Mouse (Mus musculus) midbrain, embryonic 14.5 days (tissue): ENCODE data around the gene Phf7. TPM values are rescaled to one million over a fixed set of nuclear protein-coding genes. Genes with fewer than 3 reads are reported as not detected.
A peak's percentile ranks its signal among the peaks of the same experiment; 100 is the strongest.

Source experiments
- ATAC-seq: fragments of 200-750 bp; cut with Nextera tagmentation; 2 replicates; pipeline ENCODE4 v1.8.0; 2017; ENCODE audit warnings: moderate number of reproducible peaks, moderate library complexity; ENCODE audit not compliant: low FRiP score, low TSS enrichment
- DNase-seq: peaks from one replicate; pipeline ENCODE4 v3.0.0-alpha.2; 2015
- H3K27ac ChIP-seq: fragments of 300-500 bp; sonication (generic); replicated peaks from 2 replicates; pipeline ENCODE4 v1.5.1; 2014; ENCODE audit warnings: mild to moderate bottlenecking, low read depth, low read length, moderate library complexity
- H3K27me3 ChIP-seq: fragments of 300-500 bp; sonication (generic); 2 replicates; pipeline ENCODE4 v1.6.1; 2014; ENCODE audit warnings: low read length, control low read depth, mixed read lengths; ENCODE audit not compliant: control insufficient read depth, insufficient read depth
- H3K36me3 ChIP-seq: fragments of 300-500 bp; sonication (generic); 2 replicates; pipeline ENCODE4 v1.6.1; 2014; ENCODE audit warnings: low read length, control low read depth; ENCODE audit not compliant: control insufficient read depth, insufficient read depth
- H3K4me1 ChIP-seq: fragments of 300-500 bp; sonication (generic); 2 replicates; pipeline ENCODE4 v1.6.1; 2014; ENCODE audit warnings: mild to moderate bottlenecking, antibody characterized with exemption, low read length, control low read depth; ENCODE audit not compliant: control insufficient read depth, insufficient read depth
- H3K4me2 ChIP-seq: fragments of 300-500 bp; sonication (generic); 2 replicates; pipeline ENCODE4 v1.6.1; 2014; ENCODE audit warnings: mild to moderate bottlenecking, low read length, moderate library complexity
- H3K4me3 ChIP-seq: fragments of 300-500 bp; sonication (generic); replicated peaks from 2 replicates; pipeline ENCODE4 v1.5.1; 2014; ENCODE audit warnings: low read depth, low read length
- H3K9ac ChIP-seq: fragments of 300-500 bp; sonication (generic); replicated peaks from 2 replicates; pipeline ENCODE4 v1.6.1; 2014; ENCODE audit warnings: mild to moderate bottlenecking, low read length, moderate library complexity
- H3K9me3 ChIP-seq: fragments of 300-500 bp; sonication (generic); 2 replicates; pipeline ENCODE4 v1.6.1; 2016; ENCODE audit warnings: low read length, control low read depth, mixed read lengths; ENCODE audit not compliant: control insufficient read depth
- WGBS: fragments of 180-500 bp; shearing (Covaris S2); extraction: QIAGEN DNeasy Blood & Tissue Kit; methylation state at CpG from one replicate; pipeline ENCODE4 v1.1.7; 2014; 5-methylcytosine and 5-hydroxymethylcytosine counted together
- polyA plus RNA-seq: library from polyadenylated mRNA; unstranded; fragments of >200 nt; fragmentation: Nextera tagmentation; extraction: Ambion mirVana; gene quantifications from 2 replicates; pipeline ENCODE4 v1.2.1, GENCODE M21; 2014

Gene Phf7
- polyA plus RNA-seq, 1 experiment from 2014 or later: 12.1 TPM

DNA sequence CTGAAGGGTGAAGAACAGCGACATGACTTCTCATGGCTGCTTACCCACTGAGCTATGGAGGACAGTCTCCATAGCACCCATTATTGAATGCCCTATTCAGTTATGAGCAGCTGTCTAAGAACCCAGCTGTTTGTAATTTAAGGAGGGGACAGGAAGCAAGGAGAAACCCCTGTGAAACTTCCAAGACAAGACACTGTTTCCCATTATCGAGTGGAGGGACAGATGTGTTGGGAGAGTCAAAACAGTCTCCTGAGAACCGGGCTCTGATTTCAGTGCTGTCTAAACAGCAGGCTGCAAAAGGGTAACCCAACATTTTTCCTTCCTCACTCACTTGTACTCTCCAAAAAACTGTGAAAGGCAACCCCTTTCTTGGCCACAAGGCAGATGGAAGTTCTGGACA lies 10.6 kb downstream of the Phf7 start:
- 79% methylated on average over 3 of the region's 3 CpGs for WGBS
- no peaks in the 10 kb centered on the region for H3K9me3 ChIP-seq
- no peak overlapping the region for H3K4me3 ChIP-seq
- H3K4me1 ChIP-seq: no peaks in the 10 kb centered on the region
- H3K4me2 ChIP-seq: no peak overlapping the region
- no peak overlapping the region for H3K27ac ChIP-seq
- DNase-seq: no peak
- no peaks in the 10 kb centered on the region for H3K27me3 ChIP-seq
- H3K9ac ChIP-seq: no peak overlapping the region
- ATAC-seq: no peak
- no peaks in the 10 kb centered on the region for H3K36me3 ChIP-seq

- no peak overlapping the region for H3K4me3 ChIP-seq
- ATAC-seq: no peak
- no peak overlapping the region for H3K27ac ChIP-seq
- H3K9me3 ChIP-seq: no peaks in the 10 kb centered on the region
- no peak overlapping the region for H3K9ac ChIP-seq
- H3K4me2 ChIP-seq: no peak overlapping the region
- no peaks in the 10 kb centered on the region for H3K4me1 ChIP-seq
- H3K36me3 ChIP-seq: no peaks in the 10 kb centered on the region
- 88% methylated on average over 7 of the region's 7 CpGs for whole genome bisulfite sequencing
- H3K27me3 ChIP-seq: no peaks in the 10 kb centered on the region
- no peak for DNase-seq
These were observed 13.8 kb downstream of the Phf7 start for GRCm38 (mm10) chr14:31237101-31237882.

GRCm38 (mm10) chr14:31233996-31234591 lies 17.0 kb downstream of the Phf7 start:
- H3K9me3 ChIP-seq: no peaks in the 10 kb centered on the region
- 0 out of 2 replicates have a peak overlapping the region, but pooled peaks have one; percentile 16 for H3K4me2 ChIP-seq
- peak; percentile 91 for DNase-seq
- H3K27me3 ChIP-seq: no peaks in the 10 kb centered on the region
- WGBS: 21% methylated on average over 11 of the region's 11 CpGs
- no peaks in the 10 kb centered on the region for H3K4me1 ChIP-seq
- ATAC-seq: no peak; the same call in 1 of the 2 replicates
- H3K9ac ChIP-seq: no peak overlapping the region
- H3K4me3 ChIP-seq: no peak overlapping the region
- no peak overlapping the region for H3K27ac ChIP-seq
- H3K36me3 ChIP-seq: no peaks in the 10 kb centered on the region

DNA sequence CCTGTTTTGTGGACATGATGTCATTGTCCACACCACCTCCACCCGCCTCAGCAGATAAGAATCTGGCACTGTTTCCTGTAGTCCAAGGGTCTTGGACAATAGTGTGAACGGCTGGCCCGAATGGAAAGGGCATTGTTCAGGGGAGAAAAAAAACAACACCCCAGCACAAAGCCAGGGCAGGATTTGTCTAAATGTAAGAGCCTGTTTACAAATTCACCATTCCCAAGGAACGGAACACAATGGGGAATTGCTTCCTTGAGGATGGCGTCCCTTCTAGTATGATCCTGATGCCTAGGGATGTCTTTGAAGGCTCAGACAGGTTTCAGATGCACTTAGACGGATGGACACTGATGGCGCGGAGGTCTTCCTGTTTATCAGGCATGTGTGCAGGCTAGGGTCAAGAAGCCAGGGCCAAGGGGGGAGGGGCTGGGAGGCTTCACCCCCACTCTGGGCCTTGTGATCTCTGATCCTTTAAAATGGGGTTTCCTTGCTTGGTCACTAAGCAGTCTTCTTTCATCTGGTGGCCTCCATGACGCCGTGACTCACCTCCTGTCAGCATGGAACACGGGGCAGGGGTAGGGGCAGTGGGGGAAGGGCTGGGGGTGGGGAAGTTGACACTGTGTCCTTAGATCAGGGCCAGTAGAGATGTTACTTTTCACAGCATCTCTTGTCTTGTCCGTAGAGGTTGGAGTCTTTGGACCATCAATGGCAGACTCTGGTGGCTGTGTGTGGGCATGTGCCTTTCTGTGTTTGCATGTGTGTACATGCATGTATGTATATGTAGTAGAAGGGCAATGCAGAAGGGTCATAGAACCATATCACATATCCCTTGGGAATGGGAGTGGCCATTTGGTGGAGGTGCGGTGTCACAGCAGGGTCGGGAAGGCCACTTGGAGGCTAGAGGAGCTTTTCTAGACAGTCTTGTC lies 17.8 kb downstream of the Phf7 start:
- no peaks in the 10 kb centered on the region for H3K36me3 ChIP-seq
- ATAC-seq (no peak; the same call in 1 of the 2 replicates), DNase-seq (no peak)
- no peak overlapping the region for H3K4me3 ChIP-seq
- H3K27ac ChIP-seq: no peak overlapping the region
- no peaks in the 10 kb centered on the region for H3K27me3 ChIP-seq
- WGBS: 88% methylated on average over 14 of the region's 14 CpGs
- H3K9ac ChIP-seq: no peak overlapping the region
- H3K9me3 ChIP-seq: no peaks in the 10 kb centered on the region
- H3K4me1 ChIP-seq: no peaks in the 10 kb centered on the region
- H3K4me2 ChIP-seq: no peak overlapping the region

DNA sequence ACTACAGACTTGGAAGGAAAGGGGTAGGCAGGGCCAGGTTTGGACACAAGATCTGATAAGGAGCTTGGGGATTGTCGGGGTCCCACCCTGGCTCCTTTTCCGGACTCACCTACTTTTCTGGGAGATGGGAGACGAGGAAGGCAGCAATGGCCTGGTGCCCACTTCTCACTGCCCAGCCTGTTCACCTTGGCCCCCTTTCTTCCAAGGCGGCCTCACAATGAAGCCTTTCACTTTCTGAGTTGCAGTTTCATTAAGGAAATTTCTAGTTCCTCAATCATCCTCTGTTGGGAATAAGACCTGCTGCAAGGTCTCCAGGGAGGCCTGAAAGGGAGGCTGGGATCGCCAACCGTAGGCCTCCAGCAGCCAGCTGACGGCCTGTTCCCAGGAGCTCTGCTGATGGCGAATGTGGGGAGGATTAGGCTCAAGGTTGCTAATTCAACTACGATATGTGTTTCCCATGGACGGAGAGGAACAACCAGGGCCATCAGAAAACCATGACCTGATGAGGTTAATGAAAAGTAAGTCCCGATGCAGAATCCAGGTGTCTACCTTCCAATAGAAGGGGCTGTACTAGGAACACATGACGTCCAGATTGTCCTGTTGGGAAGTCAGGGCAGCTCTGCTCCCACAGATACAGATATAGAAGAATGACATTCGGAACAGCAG lies 18.6 kb downstream of the Phf7 start:
- Histone ChIP-seq H3K9me3 (no peaks in the 10 kb centered on the region), H3K4me1 (no peaks in the 10 kb centered on the region), H3K4me3 (no peak overlapping the region), H3K9ac (no peak overlapping the region), H3K36me3 (no peaks in the 10 kb centered on the region), H3K4me2 (no peak overlapping the region), H3K27ac (0 out of 2 replicates have a peak overlapping the region, but pooled peaks have one; percentile 5), H3K27me3 (no peaks in the 10 kb centered on the region)
- 83% methylated on average over 13 of the region's 13 CpGs for WGBS
- DNase-seq (no peak), ATAC-seq (no peak)

- no peaks in the 10 kb centered on the region for H3K36me3 ChIP-seq
- ATAC-seq (no peak), DNase-seq (no peak)
- 75% methylated on average over 8 of the region's 8 CpGs for WGBS
- H3K27me3 ChIP-seq: no peaks in the 10 kb centered on the region
- no peaks in the 10 kb centered on the region for H3K9me3 ChIP-seq
- no peaks in the 10 kb centered on the region for H3K4me1 ChIP-seq
- H3K4me2 ChIP-seq: no peak overlapping the region
- H3K4me3 ChIP-seq: no peak overlapping the region
- H3K9ac ChIP-seq: no peak overlapping the region
- H3K27ac ChIP-seq: no peak overlapping the region
These were observed 20.7 kb downstream of the Phf7 start for GRCm38 (mm10) chr14:31230442-31230841.

DNA sequence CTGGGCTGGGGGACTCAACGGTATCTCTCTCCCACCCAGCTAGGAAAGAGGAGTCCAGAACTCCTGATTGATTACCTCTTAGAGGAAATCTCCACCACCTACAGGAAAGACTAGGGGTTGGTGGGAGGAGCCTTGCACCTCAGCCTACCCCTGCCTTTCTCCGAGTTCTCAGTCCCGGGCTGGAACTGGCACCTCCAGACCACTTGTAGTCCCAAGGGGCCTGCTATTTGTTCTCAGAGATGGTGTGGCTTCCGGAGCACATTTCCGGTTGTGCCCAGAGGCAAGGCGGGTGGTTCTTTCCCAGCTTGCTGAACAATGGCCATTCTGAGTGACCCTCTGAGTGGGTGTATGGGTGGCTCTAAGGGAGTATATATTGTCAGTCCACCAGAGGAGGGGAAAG lies 22.9 kb downstream of the Phf7 start:
- WGBS: 79% methylated on average over 6 of the region's 6 CpGs
- no peak for ATAC-seq
- DNase-seq: no peak
- H3K36me3 ChIP-seq: no peaks in the 10 kb centered on the region
- no peaks in the 10 kb centered on the region for H3K27me3 ChIP-seq
- H3K9ac ChIP-seq: no peak overlapping the region
- no peaks in the 10 kb centered on the region for H3K9me3 ChIP-seq
- no peaks in the 10 kb centered on the region for H3K4me1 ChIP-seq
- H3K4me2 ChIP-seq: no peak overlapping the region
- H3K4me3 ChIP-seq: no peak overlapping the region
- H3K27ac ChIP-seq: no peak overlapping the region

- 67% methylated on average over 4 of the region's 4 CpGs for WGBS
- Histone ChIP-seq H3K4me1 (no peaks in the 10 kb centered on the region), H3K9ac (no peak overlapping the region), H3K36me3 (no peaks in the 10 kb centered on the region), H3K4me2 (no peak overlapping the region), H3K27ac (no peak overlapping the region), H3K4me3 (no peak overlapping the region), H3K9me3 (no peaks in the 10 kb centered on the region), H3K27me3 (no peaks in the 10 kb centered on the region)
- DNase-seq (no peak), ATAC-seq (no peak)
These were observed 24.1 kb downstream of the Phf7 start for GRCm38 (mm10) chr14:31226978-31227377.
